Mouse (Mus musculus): ENCODE results near the gene Socs7. TPM values are rescaled to one million over a fixed set of nuclear protein-coding genes. Genes with fewer than 3 reads are reported as not detected.

Gene Socs7
- total RNA-seq, 1 experiment from 2014 or later: 18.3 TPM

GRCm38 (mm10) chr11:97343175-97343574 lies 19.2 kb upstream of the Socs7 start:
- no peak for DNase-seq

- DNase-seq: peak; percentile 66
These were observed 18.7 kb upstream of the Socs7 start for GRCm38 (mm10) chr11:97343619-97344018.

DNA sequence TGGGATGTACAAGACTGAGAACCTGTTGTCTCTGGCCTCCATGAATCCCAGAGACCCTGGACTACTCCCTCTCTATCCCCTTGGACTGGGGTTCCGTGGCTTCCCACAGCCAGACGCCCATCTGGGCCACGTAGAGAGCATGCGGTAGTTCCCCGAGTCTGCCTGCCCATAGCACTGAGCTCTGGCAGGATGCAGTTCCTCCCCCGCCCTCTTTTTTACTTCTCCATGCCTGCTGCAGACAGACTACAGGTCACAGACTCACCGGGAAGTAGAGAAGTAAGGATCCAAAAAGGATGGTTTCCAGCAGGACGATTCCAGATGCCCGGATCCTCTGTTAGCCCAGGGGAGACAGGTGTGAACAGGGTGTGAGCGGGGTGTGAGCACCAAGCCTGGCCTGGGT lies 16.9 kb upstream of the Socs7 start:
- no peak for DNase-seq

DNA sequence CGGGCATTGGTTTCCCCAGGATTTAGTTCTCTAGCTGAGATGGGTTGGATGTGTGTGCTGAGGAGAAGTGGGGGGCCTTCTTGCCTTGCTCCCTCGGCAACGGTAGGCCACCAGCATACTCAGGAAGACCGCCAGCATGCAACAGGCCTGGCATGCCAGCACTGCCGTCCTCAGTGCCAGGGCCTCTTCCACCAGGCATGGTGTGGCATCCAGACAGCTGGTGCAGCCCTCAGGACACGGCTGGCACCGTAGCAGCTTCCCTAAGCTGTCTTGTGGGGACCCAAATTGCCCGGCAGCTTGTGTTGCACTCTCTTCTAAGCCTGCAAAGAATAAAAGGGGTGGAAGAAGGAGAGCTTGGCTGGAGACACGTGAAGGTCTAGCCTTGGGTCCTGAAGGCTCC lies 16.0 kb upstream of the Socs7 start:
- DNase-seq: no peak

DNA sequence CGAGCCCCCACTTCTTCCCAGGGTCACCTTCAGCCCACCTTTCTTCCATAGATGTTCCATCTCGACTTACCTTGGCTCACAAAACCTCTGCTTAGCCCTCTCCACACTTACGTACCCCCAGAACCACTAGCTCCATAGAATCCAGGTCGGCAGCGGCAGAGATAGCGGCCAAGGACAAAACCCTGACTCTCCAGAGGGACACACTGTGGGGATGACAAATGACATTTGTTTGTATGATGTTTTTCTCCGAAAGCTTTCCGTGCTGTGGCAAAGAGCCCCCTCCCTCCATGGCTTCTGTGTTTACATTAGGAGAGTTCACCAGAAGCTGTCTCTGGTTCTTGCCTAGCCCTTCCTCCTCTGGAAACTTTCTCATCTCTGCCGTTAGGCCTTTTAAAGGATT lies 15.1 kb upstream of the Socs7 start:
- DNase-seq: peak; percentile 47

GRCm38 (mm10) chr11:97350035-97350434 lies 12.3 kb upstream of the Socs7 start:
- DNase-seq: peak; percentile 91

DNA sequence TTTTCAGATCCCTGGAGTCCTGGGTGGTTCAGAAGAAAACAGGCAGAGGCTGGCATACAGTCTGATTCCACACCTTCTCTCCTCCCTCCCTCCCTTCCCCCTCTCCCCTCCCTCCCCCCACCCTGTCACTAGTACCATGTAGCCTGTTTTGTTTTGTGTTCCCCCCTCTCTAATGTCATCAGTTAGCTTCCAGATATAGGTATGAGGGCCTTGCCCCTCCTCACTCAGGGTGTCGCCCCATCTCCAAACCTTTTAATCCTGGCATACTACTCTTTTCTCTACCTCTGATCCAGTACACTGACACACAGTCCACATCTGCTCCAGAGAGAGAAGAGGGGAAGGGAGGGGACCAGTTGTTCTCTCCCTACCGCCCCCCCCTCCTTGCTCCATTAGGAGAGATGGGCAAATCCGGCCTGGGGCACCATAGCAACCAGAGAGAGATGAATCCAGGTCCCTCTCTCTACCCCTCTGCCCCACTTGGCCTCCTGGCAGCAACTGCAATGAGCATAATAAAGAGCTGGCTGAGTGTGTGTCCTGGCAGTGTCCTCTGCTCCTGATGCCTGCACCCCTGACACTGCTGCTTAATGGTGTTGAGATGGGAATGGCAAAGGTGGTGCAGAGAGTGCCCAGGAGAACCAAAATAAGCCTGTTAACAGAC lies 10.2 kb upstream of the Socs7 start, which contains the start of gene Gpr179:
Gene Gpr179, minus strand, starts transcription at position 51 of the 658 bp plus-strand sequence.
- DNase-seq: peak; percentile 40

- DNase-seq: no peak
These were observed 9.3 kb upstream of the Socs7 start for GRCm38 (mm10) chr11:97352935-97353597.

DNA sequence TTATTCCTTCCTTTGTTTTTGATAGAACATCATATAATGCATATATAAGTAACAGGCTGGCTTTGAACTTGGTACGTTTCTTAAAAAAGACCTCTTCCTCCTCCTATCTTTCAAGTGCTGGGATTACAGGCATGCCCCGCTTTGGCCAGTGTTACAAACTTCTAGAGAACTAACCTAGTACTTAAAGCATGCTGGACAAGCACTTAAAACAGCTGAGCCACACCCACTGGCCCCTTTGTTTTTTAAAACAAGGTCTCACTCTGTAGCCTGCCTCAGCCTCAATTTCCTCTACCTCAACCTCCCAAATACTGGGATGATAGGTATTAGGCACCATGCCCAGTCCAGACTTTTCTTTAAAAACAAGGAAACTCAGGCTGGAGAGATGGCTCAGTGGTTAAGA lies 7.7 kb upstream of the Socs7 start:
- no peak for DNase-seq

DNA sequence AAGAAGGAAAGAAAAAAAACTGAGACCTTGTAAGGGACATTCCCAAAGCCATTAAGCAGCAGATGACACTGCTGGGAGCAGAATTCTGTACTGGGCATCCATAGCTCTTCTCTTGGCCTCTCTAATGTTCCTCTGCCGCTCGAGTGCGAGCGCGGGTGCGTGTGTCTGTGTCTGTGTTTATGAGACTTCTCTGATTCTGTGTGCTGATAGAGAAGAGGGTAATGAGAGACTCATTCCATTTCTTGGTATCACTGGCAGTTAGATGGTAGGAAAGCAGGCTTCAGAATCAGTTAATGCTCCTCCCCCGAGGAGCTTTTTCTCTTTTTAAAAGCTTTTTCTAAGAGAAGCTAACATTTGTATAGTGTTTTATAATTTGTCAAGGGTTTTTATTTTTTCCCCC lies 7.1 kb upstream of the Socs7 start:
- no peak for DNase-seq

DNA sequence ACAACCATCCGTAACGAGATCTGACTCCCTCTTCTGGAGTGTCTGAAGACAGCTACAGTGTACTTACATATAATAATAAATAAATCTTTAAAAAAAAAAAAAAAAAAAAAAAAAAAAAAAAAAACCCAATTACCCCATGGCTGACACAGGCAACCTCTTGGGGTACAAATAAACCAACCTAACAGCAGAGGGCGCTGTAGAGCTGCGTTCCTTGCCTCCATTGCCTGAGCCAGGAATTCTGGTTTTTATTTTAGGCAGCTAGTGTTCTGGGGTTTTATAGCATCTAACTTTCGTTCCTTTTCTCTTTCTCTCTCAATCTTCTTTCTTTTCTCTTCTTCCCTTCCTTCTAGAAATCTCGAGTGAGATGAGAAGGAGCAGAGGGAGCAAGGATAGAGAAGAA lies 4.7 kb upstream of the Socs7 start:
- DNase-seq: peak; percentile 85

GRCm38 (mm10) chr11:97362649-97362942 lies 245 bp downstream of the Socs7 start:
- DNase-seq: no peak

DNA sequence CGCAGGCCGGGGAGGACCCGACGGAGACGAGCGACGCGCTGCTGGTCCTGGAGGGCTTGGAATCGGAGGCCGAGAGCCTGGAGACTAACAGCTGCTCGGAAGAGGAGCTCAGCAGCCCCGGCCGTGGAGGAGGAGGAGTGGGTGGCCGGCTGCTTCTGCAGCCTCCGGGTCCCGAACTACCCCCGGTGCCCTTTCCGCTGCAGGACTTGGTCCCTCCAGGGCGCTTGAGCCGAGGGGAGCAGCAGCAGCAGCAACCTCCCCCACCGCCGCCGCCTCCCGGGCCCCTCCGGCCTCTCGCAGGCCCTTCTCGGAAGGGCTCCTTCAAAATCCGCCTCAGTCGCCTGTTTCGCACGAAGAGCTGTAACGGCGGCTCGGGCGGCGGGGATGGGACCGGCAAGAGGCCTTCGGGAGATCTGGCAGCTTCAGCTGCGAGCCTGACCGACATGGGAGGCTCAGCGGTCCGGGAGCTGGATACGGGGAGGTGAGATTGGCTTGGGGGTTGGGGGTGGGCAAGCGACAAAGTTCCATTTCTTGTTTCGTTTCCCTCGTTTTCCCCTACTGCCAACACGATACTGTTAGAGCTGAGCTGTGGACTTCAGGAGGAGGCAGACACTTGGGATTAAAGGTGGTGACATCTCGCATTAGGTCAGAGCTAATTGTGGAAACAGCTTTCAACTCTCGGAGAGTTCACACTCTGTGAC lies 742 bp downstream of the Socs7 start:
- DNase-seq: peak; percentile 75

DNA sequence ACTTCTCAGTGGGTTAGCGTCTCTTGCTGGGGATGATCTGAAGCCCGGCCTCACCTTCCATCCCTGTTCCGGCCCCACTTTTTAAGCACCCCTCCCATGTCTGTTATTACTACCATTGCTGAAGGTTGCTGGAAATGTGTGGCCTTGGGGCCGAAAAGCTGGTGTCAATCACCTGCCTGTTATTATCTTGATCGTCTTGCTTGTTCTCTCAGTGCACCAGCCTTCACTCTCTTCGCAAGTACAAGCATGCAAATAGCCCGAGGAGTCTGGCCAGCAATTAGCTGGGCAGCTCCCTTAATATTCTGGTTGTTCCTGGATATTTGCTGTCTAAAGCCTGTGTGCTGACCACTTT lies 1.3 kb downstream of the Socs7 start:
- peak; percentile 43 for DNase-seq

DNA sequence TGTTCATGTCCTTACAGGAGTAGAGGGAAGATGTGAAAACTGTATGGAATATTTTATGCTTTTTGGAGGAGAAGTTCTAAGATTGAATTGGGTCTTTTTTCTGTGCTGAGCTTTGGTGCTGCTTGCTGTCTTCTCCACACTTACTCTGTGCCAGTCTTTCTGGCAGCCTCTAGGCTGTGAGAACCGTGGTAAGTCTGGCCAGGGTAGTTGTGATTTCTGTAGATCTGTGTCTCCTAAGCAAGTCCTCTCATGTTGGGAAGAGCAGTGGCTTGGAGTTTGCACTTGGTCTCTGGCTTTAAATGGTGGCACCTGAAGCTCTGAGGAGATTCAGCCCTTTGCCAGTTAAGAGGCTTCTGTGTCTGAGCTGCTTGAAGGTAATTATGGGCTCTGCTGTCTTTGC lies 3.2 kb downstream of the Socs7 start:
- DNase-seq: no peak

DNA sequence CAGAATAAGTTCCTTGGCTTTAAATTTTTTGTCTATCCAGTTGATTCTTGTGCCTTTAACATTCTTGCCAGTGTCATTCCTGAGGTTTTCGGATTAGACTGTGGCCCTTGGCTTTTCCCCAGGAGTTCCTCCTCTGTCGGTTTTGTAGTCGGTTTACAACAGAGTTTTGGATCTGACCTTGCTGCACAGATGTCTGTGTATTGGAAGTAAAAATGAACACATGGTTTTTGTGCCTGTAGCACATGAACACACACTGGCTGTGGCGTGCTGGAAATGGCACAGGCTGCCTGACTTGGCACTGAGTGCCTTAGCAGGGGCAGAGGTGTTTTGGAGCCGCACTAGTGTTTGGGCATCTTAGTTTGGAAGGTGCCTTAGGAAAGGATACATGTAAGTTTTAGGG lies 6.2 kb downstream of the Socs7 start:
- DNase-seq: no peak

DNA sequence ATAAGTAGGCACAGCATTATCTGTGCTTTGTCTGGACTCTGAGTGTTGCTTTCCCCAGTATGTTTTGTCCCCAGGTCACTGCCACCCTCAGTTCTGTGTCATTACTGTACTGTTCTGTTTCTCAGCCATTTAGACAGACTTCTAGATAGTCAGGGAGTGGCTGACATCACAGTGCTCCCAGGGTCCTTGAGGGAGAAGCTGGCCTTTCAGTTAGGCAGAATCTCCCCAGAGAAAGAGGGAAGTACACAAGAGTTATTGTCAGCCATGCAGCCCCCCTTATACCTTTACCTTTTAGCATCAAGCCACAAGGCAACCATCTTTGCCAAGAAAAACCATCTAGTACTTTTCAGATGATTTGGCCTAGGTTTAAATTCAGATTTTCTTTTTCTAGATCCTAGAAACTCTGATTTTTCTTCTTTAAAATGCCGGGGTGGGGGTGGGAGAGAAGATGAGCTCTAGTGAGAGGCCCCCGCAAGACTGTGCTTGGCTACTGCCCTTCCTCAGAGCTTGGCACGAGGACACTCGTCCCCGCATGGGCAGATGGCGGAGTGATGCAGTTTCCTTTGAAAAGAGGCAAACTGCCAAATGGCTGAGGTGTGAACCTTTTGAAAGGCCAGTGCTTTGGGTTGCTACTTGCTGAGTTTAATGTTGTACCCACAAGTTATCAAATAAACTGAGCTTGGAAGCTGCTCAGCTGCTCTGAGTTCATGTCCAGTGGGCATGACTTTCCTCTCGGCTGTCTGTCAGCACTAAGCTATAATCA lies 8.2 kb downstream of the Socs7 start:
- peak; percentile 37 for DNase-seq

DNA sequence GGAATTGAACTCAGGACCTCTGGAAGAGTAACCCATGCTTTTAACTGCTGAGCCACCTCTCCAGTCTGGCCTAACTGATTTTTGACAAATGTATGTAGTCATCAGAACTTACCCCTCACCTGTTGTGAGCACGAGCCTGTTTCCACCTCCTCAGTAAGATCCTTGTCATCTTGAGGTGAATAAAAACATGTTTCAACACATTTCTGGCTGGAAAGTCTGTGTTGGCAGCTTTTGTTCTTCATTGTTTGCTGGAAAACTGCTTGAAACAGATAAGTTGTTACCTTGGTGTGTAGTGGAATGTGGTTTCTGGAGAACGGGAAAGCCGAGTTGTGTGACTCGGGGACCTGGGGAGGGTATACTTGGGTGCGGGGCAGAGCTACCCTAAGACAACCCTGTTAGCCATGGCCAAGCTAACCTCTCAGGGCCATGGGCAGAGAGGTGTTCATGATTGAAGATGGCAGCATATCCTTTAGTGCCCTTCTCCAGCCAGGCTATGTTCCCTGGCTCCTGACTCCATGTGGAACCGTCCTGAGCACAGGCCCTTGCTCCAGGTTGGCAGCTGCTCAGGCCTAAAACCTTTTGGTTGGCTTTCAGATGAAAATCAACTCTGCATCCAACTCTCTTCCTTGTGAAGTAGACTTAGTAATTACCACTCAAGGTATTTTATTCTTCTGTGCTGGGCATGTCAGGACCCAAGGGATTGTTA lies 10.0 kb downstream of the Socs7 start:
- DNase-seq: no peak

GRCm38 (mm10) chr11:97373402-97373801 lies 11.1 kb downstream of the Socs7 start:
- DNase-seq: no peak

GRCm38 (mm10) chr11:97380036-97380435 lies 17.7 kb downstream of the Socs7 start:
- DNase-seq: no peak

DNA sequence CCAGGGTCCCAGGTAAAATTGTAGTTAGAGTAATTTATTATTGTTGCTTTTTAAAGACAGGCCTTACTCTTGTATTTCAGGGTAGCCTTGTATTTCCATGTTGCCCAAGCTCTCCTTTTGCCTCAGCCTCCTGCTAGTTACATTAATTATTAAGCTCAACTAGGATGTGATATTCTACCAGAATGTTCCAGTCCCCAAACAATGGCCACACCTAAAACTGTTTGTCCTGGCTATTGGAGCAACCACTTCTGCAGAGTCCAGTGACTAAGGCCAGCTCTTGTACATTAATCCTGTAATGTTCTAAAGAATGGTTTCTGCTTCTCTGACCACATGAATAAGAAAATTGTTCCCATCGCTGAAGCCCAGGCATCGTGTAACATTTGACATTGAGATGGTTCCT lies 20.7 kb downstream of the Socs7 start:
- DNase-seq: no peak

DNA sequence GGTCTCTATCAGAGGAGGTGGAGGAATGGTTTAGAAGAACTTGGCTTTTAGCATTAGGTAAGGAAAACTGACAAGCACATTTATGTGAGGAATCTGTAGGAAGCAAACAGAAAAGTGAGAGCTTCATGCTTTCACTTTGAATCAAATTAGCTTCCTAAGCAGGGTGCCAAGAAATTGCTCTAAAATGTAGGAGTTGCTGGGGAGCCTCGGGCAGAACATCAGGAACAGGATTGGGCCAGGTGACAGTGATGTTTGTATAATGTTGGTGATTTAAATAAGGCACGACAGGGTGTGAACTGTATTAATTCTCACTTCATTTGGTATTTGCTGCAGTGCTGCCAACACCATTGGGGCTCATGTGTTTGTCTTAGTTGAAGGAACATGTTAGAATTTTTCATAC lies 21.4 kb downstream of the Socs7 start:
- DNase-seq: no peak
